In the genomic region with DNA sequence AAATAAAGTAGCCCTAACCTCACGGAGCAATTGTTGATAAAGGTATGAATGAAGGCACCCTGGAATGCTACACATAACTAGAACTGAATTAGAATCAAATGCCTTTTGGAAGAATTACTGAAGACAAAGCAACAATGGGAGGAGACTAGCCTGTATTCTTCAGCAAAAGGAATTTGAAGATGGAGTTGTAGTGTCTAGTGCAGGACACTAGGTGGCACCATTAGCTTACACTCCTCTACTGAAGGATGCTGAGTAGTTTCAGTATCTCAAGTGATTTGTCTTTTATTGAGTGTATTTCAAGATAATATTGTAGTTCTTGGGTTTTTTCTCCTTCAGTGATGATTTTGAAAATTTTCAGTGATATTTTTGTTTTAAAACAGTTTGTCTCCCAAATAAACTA, we compare ENCODE assay signal across 8 mouse cellular contexts.
DNase-seq lines count a peak whose midpoint lies in the region; ATAC-seq and TF ChIP-seq lines count a peak whose summit lies in the region.

No protein-coding gene starts in this region.

- H3K36me3 ChIP-seq in embryonic facial prominence, embryonic 11.5 days (replicated peaks; ENCODE audit: control insufficient read depth, insufficient read depth, low read depth, low read length) = no peaks in the 10 kb centered on the region
- H3K36me3 ChIP-seq in midbrain, embryonic 16.5 days (ENCODE audit: control insufficient read depth, insufficient read depth, low read length) = no peaks in the 10 kb centered on the region

- no peaks in the 10 kb centered on the region for H3K9me3 ChIP-seq in embryonic facial prominence, embryonic 11.5 days (replicated peaks; ENCODE audit: control insufficient read depth, low read length)
- no peaks in the 10 kb centered on the region for H3K9me3 ChIP-seq in midbrain, embryonic 16.5 days (replicated peaks; ENCODE audit: control insufficient read depth, low read length, poor library complexity, severe bottlenecking)

- ATAC-seq in embryonic facial prominence, embryonic 11.5 days (replicated peaks; ENCODE audit: insufficient number of reproducible peaks, low FRiP score, low TSS enrichment, low read depth) = no peak
- peak; percentile 79 for ATAC-seq in midbrain, embryonic 16.5 days

- 40% methylated on average over 1 of the region's 1 CpGs for WGBS in embryonic facial prominence, embryonic 11.5 days
- WGBS in midbrain, embryonic 16.5 days = 36% methylated on average over 1 of the region's 1 CpGs

- H3K4me3 ChIP-seq in embryonic facial prominence, embryonic 11.5 days (ENCODE audit: low read depth, low read length) = no peak overlapping the region
- H3K4me3 ChIP-seq in left cerebral cortex, adult 2 months = no peak overlapping the region
- no peak overlapping the region for H3K4me3 ChIP-seq in midbrain, embryonic 16.5 days (ENCODE audit: low read depth, low read length)

- peak; percentile 43 for DNase-seq in urinary bladder, postnatal 25 days (ENCODE audit: low spot score)
- no peak for DNase-seq in urinary bladder, adult 2 months (ENCODE audit: low spot score)
- DNase-seq in brain, adult 2 months (ENCODE audit: low read depth, low spot score) = peak; percentile 92
- DNase-seq in embryonic facial prominence, embryonic 11.5 days (ENCODE audit: low spot score) = peak; percentile 84
- DNase-seq in heart, postnatal 4 days = peak; percentile 71
- DNase-seq in left cerebral cortex, adult 2 months (ENCODE audit: extremely low spot score in 1 of 2, low spot score in 2 of 2) = peak; percentile 59 to 70
- peak; percentile 78 for DNase-seq in thymus, postnatal 0 days (ENCODE audit: low spot score)

- no peak overlapping the region for H3K27ac ChIP-seq in embryonic facial prominence, embryonic 11.5 days (replicated peaks; ENCODE audit: low read depth, low read length)
- H3K27ac ChIP-seq in left cerebral cortex, adult 2 months = no peak overlapping the region
- H3K27ac ChIP-seq in midbrain, embryonic 16.5 days (ENCODE audit: low read length) = no peak overlapping the region

- peak; percentile 97 for TF ChIP-seq CTCF in left cerebral cortex, adult 2 months (IDR thresholded peaks at IDR 0.05)

- H3K4me1 ChIP-seq in embryonic facial prominence, embryonic 11.5 days (ENCODE audit: control insufficient read depth, insufficient read depth, low read length) = no peaks in the 10 kb centered on the region
- H3K4me1 ChIP-seq in midbrain, embryonic 16.5 days (ENCODE audit: control insufficient read depth, insufficient read depth, low read length) = no peaks in the 10 kb centered on the region

- no peaks in the 10 kb centered on the region for H3K27me3 ChIP-seq in embryonic facial prominence, embryonic 11.5 days (ENCODE audit: control insufficient read depth, insufficient read depth, low read length)
- H3K27me3 ChIP-seq in midbrain, embryonic 16.5 days (ENCODE audit: control insufficient read depth, insufficient read depth, low read depth, low read length) = no peaks in the 10 kb centered on the region

- intact Hi-C loops in left cerebral cortex, adult 2 months (cut with DNase I) = loop anchor here (1.0 to 5.0 kb wide), 6 partner anchors 365 to 695 kb away; no protein-coding TSS in a partner anchor

- H3K4me2 ChIP-seq in embryonic facial prominence, embryonic 11.5 days (ENCODE audit: low read depth, low read length) = no peak overlapping the region
- H3K4me2 ChIP-seq in midbrain, embryonic 16.5 days (ENCODE audit: low read length) = no peak overlapping the region

- no peak overlapping the region for H3K9ac ChIP-seq in embryonic facial prominence, embryonic 11.5 days (replicated peaks; ENCODE audit: low read length)
- H3K9ac ChIP-seq in midbrain, embryonic 16.5 days (ENCODE audit: low read depth, low read length) = no peak overlapping the region
